Comparison of ENCODE assay signal across 8 mouse cellular contexts in the genomic region with DNA sequence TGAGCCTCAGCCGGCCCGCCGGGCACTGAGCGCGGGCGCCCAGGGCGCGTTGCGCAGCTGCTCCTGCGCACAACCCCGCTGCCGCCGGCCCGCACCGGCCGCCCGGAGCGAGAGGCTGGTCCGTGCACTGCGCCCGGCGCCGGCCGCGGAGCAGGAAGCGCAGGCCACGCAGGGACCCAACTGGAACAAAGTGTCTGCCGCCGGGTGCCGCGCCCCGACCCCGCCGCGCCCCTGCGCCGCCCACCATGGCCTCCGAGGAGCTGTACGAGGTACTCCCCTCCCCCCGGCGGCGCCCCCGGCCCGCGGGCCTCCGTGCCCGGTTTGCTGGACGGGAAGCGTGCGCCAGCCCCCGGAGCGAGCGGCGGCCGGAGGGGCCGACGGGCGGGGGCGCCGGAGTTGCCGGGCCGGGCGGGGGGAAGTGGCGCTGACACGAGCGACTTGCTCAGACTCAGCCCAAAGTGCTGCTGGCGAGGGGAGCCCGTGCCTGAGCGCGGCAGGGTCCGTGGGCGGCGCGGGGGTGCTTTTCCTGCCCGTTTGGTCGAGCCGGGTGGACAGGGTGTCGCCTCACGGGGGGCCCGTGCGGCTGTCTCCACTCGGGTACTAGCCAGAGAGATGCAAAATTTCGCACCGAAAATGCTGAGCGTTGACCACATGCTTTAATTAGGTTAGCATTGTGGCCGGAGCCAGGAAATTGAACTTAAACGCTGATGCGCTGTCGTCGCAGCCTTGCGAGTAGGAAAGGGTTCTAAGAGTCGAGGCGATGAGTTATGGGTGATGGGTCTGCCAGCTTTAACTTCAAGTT.
A peak's percentile ranks its signal among the peaks of the same experiment; 100 is the strongest.
DNase-seq lines count a peak whose midpoint lies in the region; ATAC-seq and TF ChIP-seq lines count a peak whose summit lies in the region.

No protein-coding gene starts in this region.

- H3K27me3 ChIP-seq in intestine, embryonic 14.5 days (replicated peaks; ENCODE audit: control insufficient read depth, insufficient read depth, low read length) = peaks cover 22% of the 10 kb centered on the region
- H3K27me3 ChIP-seq in limb, embryonic 11.5 days (ENCODE audit: control insufficient read depth, insufficient read depth, low read length) = peaks cover 15% of the 10 kb centered on the region
- H3K27me3 ChIP-seq in midbrain, embryonic 12.5 days = peaks cover 31% of the 10 kb centered on the region
- peaks cover 2% of the 10 kb centered on the region; the same call in 1 of the 2 replicates for H3K27me3 ChIP-seq in spleen, adult 2 months (ENCODE audit: control insufficient read depth, insufficient read depth, low read length)

- no peaks in the 10 kb centered on the region for H3K36me3 ChIP-seq in intestine, embryonic 14.5 days (ENCODE audit: control insufficient read depth, insufficient read depth, low read length)
- no peaks in the 10 kb centered on the region; the same call in 1 of the 2 replicates for H3K36me3 ChIP-seq in limb, embryonic 11.5 days (ENCODE audit: control insufficient read depth, insufficient read depth, low read length)
- H3K36me3 ChIP-seq in midbrain, embryonic 12.5 days = no peaks in the 10 kb centered on the region
- no peaks in the 10 kb centered on the region for H3K36me3 ChIP-seq in spleen, adult 2 months (ENCODE audit: control insufficient read depth, insufficient read depth, low read length)

- peak overlapping the region; percentile 93 for H3K4me3 ChIP-seq in intestine, embryonic 14.5 days (ENCODE audit: low read depth, low read length)
- peak overlapping the region; percentile 83 for H3K4me3 ChIP-seq in limb, embryonic 11.5 days (ENCODE audit: low read depth, low read length)
- peak overlapping the region; percentile 95 for H3K4me3 ChIP-seq in midbrain, embryonic 12.5 days
- H3K4me3 ChIP-seq in spleen, adult 2 months (ENCODE audit: extremely low read depth, insufficient read depth, insufficient read length) = peak overlapping the region; percentile 67

- intact Hi-C loops in gastrocnemius, postnatal 14 days (cut with DNase I; ENCODE audit: low total_unique reads) = no loop called here

- peak overlapping the region; percentile 92 for H3K27ac ChIP-seq in intestine, embryonic 14.5 days (ENCODE audit: low read depth)
- peak overlapping the region; percentile 94 for H3K27ac ChIP-seq in limb, embryonic 11.5 days (replicated peaks; ENCODE audit: low read depth, low read length)
- peak overlapping the region; percentile 90 for H3K27ac ChIP-seq in midbrain, embryonic 12.5 days (replicated peaks)
- peak overlapping the region; percentile 67 for H3K27ac ChIP-seq in spleen, adult 2 months (ENCODE audit: insufficient read depth, low read length)

- H3K9ac ChIP-seq in intestine, embryonic 14.5 days (ENCODE audit: low read length) = peak overlapping the region; percentile 91
- peak overlapping the region; percentile 94 for H3K9ac ChIP-seq in limb, embryonic 11.5 days (ENCODE audit: low read length)
- H3K9ac ChIP-seq in midbrain, embryonic 12.5 days (replicated peaks) = peak overlapping the region; percentile 90

- H3K9me3 ChIP-seq in intestine, embryonic 14.5 days (ENCODE audit: control insufficient read depth, low read length) = peaks cover 10% of the 10 kb centered on the region
- H3K9me3 ChIP-seq in limb, embryonic 11.5 days (ENCODE audit: control insufficient read depth, low read length) = peaks cover 2% of the 10 kb centered on the region; the same call in 1 of the 2 replicates
- peaks cover 8% of the 10 kb centered on the region for H3K9me3 ChIP-seq in midbrain, embryonic 12.5 days

- TF ChIP-seq POLR2A in spleen, adult 2 months (IDR thresholded peaks at IDR 0.05; ENCODE audit: low read depth, low read length) = no peak

- no peak for TF ChIP-seq CTCF in spleen, adult 2 months (IDR thresholded peaks at IDR 0.05; ENCODE audit: extremely low read depth, insufficient read depth, insufficient read length, insufficient replicate concordance)

- no peak for DNase-seq in cerebellum, adult 8-10 months
- DNase-seq in embryo, embryonic 10.5 days (ENCODE audit: low spot score) = peak; percentile 73
- peak; percentile 60 for DNase-seq in gastrocnemius, postnatal 14 days
- peak; percentile 83 for DNase-seq in intestine, embryonic 14.5 days (ENCODE audit: low spot score)
- peak; percentile 75 for DNase-seq in limb, embryonic 11.5 days (ENCODE audit: low spot score)
- DNase-seq in spleen, adult 2 months (ENCODE audit: low read depth in 1 of 2, low spot score in 2 of 2) = peak in 1 of 2 experiments; percentile 63

- peak overlapping the region; percentile 89 for H3K4me2 ChIP-seq in intestine, embryonic 14.5 days (ENCODE audit: low read length)
- peak overlapping the region; percentile 64 for H3K4me2 ChIP-seq in limb, embryonic 11.5 days (ENCODE audit: low read depth, severe bottlenecking)
- peak overlapping the region; percentile 80 for H3K4me2 ChIP-seq in midbrain, embryonic 12.5 days (replicated peaks)

- under 1% methylated on average over 71 of the region's 93 CpGs for WGBS in intestine, embryonic 14.5 days
- under 1% methylated on average over 66 of the region's 93 CpGs for WGBS in limb, embryonic 11.5 days
- WGBS in midbrain, embryonic 12.5 days = under 1% methylated on average over 81 of the region's 93 CpGs
- WGBS in spleen, adult 2 months = 1% methylated on average over 76 of the region's 93 CpGs

- peaks cover 13% of the 10 kb centered on the region for H3K4me1 ChIP-seq in intestine, embryonic 14.5 days (replicated peaks; ENCODE audit: control insufficient read depth, insufficient read depth, low read length)
- peaks cover 6% of the 10 kb centered on the region; the same call in 1 of the 2 replicates for H3K4me1 ChIP-seq in limb, embryonic 11.5 days (ENCODE audit: control insufficient read depth, insufficient read depth, low read length)
- H3K4me1 ChIP-seq in midbrain, embryonic 12.5 days = peaks cover 11% of the 10 kb centered on the region
- peaks cover 9% of the 10 kb centered on the region for H3K4me1 ChIP-seq in spleen, adult 2 months (ENCODE audit: control insufficient read depth, insufficient read depth, insufficient read length)

- peak; percentile 28 for ATAC-seq in cerebellum, adult (ENCODE audit: insufficient number of reproducible peaks, low FRiP score, low TSS enrichment)
- ATAC-seq in intestine, embryonic 14.5 days (replicated peaks; ENCODE audit: low FRiP score, low TSS enrichment, low read depth) = peak; percentile 84
- ATAC-seq in limb, embryonic 11.5 days (ENCODE audit: insufficient number of reproducible peaks, low FRiP score, low TSS enrichment, low read depth) = peak; percentile 69
- ATAC-seq in midbrain, embryonic 12.5 days (ENCODE audit: low FRiP score, low read depth) = peak; percentile 83

Comparison
In these comparisons a context has a peak if more than half of its experiments do, and no peak if none do; other contexts are left out.
1. ATAC-seq: peak in every context shown above with its lines; median percentile 84 in intestine, embryonic 14.5 days; 83 in midbrain, embryonic 12.5 days; 69 in limb, embryonic 11.5 days; 28 in cerebellum, adult.